Mouse (Mus musculus): ENCODE measurements around the gene Zscan5b. TPM values are rescaled to one million over a fixed set of nuclear protein-coding genes. Genes with fewer than 3 reads are reported as not detected.
A peak's percentile ranks its signal among the peaks of the same experiment; 100 is the strongest.
"Not testable (repeated sequence)": the region's sequence is repeated elsewhere in the genome, so short reads cannot be mapped to it uniquely, and the experiment has no call there.

Gene Zscan5b
- not detected for total RNA-seq (2021)
- long read RNA-seq, experiment 1 = 0 reads
- long read RNA-seq, experiment 2 = 0 reads

DNA sequence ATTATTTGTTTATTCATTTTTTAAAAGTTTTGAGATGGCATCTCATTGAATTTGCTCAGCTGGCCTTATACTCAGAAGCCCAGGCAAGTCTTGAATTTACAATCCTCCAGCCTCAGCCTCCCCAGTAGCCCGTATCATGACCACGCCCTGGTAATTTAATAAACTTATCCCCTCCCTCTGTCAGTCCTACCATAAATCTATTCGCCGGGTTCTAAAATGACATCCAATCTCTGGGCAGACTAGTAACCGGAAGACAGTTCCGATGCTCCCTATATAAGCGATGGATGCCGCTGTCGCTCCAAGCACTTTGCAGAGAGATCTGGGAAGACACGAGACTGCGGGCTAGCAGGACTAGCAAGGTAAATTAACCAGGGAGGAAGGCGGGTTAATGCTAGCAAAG is at the start of gene Zscan5b:
Zscan5b (plus strand) TSS at position 301 of the 400 bp plus-strand sequence.
- DNase-seq (ENCODE audit: low spot score in 2 of 2) = no peak

DNA sequence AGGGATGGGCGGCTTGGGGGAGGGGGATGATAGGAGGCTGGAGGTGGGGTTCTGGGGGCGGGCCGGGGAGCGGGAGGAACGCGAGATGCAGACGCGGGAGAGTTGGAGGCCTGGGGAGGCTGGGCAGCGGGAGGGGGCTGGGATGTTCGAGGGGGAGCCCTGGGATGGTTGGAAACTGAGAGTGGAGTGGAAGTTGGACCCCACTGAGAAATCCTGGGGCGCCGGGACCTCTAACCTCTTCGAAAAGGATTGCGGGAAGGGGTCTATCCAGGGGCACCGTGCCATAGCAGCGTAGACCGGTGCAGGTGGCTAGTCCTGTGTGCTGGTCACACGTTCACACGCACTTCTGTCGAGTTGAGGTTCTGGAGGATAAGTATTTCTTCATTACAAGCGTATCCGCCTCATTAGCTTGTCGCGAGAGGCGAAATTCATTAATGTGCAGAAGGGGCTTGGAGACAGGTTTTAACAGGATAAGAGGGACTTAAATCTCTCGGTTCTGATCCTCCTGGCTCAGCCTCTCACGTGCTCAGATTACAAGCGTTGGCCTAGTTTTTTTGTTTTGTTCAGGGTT is 49.3 kb upstream of the Zscan5b start:
- no peak for DNase-seq (ENCODE audit: low spot score in 2 of 2)

DNA sequence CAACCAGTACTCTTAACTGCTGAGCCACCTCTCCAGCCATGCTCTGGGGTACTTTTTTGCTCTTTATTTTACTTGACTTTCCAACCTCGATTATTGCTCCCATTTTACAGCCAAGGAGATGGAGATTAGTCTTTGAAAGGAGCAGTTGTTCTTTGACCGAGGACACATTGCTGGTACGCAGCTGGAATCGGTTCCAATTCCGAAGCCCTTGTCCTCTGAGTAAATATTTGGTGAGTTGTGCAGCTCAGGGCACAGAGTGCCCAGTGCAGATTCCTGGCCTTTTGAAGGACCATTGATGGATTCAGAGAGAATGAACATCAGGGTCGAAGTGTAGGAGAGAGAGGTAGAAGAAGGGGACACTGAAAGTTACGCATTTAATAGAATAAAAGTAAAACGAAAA is 48.2 kb upstream of the Zscan5b start:
- DNase-seq (ENCODE audit: low spot score in 2 of 2) = no peak

DNA sequence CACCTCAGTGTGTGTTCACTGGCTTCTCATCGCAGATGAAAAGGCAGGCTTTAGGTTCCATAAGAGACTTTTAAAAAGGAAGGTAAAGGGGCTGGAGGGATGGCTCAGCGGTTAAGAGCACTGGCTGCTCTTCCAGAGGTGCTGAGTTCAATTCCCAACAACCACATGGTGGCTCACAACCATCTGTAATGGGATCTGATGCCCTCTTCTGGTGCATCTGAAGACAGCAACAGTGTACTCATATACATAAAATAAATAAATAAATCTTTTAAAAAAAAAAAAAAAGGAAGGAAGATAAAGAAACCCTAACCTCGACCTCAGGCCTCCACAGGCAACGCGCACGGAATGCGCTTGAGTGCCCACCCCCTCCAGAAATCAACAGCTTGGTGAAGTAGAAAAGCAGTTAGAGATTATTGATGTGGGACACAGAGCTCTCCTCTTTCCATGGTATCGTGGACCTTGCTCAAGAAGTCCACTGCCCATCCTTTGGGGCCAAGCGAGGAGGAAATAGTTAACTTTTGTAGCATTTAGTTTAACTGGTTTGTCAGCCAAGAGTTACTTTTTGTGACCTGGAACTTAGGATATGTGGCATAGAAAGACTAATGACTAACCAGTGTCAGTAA is 47.6 kb upstream of the Zscan5b start:
- not testable (repeated sequence) for DNase-seq (ENCODE audit: low spot score in 2 of 2)

DNA sequence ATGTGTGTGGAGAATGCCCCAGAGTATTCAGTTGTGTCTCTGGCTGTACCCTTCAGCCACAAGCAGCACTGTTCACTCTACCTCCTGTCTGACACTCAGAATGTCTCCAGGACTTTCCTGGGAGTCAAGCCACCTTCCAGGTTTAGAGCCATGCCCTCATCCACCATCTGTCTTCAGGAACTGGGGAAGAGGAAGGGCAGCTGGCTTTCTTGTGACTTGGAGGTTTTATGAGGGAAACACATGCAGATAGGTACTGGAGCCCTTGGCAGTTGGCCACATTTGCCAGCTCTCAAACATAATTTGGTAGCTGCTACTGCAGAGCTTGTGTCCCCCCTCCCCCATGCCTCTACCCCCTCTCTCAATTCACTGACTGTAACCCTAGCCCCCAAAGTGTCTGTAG is 43.1 kb upstream of the Zscan5b start:
- DNase-seq (ENCODE audit: low spot score in 2 of 2) = no peak

DNA sequence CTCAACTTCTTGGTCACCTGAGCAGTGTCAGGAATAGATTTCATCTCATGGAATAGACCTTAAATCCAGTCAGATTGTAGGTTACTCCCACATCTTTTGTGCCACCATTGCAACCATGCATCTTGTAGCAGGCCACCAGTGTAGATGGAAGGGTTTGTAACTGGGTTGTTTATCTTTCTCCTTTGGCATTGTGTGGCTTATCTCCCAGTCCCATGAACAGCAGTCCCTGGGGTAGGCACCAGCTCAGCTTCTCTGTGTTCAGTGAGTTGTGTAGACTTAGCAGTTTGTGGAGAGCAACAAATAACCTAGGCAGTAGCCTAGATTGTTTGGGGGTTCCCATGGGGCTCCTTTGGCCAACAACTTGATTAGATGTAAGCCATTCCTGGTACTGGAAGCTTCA is 39.2 kb upstream of the Zscan5b start:
- no peak for DNase-seq (ENCODE audit: low spot score in 2 of 2)

DNA sequence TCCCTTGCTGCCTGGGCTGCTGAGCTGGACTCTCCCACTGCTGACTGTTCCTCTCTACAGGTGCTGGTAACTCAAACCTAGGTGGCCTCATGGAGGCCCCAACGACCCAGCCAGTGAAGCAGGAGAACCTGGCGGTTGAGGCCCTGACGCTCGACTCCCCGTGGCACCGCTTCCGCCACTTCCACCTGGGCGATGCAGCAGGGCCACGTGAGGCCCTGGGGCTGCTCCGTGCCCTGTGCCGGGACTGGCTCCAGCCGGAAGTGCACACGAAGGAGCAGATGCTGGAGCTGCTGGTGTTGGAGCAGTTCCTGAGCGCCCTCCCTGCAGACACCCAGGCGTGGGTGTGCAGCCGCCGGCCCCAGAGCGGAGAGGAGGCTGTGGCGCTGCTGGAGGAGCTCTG is 38.3 kb upstream of the Zscan5b start:
- DNase-seq (ENCODE audit: low spot score in 2 of 2) = no peak

DNA sequence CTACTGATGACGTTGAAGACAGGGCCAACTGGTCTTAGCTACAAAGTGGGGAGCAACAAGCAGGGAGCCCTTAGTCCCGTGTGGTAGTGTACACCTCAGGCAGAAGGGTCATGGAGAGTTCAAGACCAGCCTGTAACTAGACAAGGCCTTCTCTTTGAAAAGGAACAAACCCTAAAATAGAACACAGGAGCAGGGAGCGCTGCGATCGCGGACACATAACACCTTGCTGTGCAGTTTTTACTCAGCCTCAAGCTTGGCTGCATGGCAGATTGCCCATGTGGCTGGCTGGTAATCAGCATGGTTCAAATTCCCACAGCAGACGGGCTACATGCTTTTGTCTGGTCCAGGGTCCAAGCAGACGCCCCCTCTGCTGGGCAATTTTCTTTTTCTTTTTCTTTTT is 37.6 kb upstream of the Zscan5b start:
- DNase-seq (ENCODE audit: low spot score in 2 of 2) = peak in 1 of 2 experiments; percentile 21

DNA sequence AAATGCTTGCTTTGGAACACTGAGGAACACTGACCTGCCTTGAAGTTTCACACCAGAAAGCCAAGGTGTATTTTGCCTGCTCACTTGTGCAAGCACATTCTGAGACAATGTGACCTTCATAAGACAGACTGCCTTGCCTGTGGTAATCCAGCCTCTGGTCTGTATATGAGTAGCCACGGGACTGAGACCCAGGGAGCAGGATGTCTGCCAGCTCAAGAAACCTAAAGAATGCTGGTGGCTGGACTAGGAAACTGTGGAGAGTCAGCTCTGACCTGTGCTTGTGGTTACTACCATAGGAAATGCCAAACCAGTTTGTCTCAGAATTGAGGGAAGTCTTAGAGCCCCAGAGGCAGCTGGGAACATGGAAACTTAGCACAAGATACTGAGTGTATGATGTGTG is 36.7 kb upstream of the Zscan5b start:
- DNase-seq (ENCODE audit: low spot score in 2 of 2) = no peak

DNA sequence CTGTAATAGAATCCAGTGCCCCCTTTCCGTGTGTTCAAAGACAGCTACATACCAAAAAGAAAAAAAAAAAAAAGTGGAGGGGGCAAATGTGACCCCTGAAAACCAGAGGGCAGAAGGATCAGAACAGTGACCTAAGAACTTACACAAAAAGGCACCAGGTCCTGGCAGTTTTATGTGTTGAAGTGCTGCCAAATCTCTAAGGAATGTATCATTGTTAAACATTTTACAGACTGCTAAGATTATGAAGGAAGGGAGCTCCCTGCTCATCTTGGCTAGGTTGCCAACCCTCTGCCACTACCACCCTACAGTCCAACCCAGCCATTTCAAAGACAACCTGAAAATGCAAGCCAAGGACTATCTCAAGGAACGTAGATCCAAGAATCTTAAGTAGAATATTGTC is 35.9 kb upstream of the Zscan5b start:
- DNase-seq (ENCODE audit: low spot score in 2 of 2) = no peak

DNA sequence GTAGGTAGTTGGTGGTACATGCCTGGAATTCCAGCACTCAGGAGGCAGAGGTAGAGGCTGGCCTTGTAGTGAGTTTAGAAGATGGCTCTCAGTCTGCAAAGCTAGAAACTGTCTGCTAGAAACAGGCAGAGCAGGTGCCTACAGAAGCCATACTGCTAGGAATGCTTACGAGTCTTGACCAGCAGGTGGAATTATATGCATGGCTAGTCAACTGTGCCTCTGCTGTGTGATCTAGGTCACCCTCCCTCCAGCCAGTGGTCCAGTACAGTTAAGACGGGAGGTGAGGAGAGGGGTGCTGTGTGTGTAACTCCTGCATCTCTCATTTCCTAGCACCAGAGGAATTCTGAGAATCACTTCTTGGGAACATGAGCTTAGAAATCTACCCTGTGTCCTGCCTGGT is 35.3 kb upstream of the Zscan5b start:
- DNase-seq (ENCODE audit: low spot score in 2 of 2) = no peak

DNA sequence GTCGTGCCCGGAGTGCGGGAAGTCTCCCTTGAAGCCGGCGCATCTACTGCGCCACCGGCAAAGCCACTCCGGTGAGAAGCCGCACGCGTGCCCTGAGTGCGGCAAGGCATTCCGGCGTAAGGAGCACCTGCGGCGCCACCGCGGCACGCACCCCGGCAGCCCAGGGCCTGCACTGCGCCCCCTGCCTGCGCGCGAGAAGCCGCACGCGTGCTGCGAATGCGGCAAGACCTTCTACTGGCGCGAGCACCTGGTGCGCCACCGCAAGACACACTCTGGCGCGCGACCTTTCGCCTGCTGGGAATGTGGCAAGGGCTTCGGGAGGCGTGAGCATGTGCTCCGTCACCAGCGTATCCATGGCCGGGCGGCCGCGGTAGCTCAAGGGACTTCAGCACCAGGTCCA is 32.5 kb upstream of the Zscan5b start:
- DNase-seq (ENCODE audit: low spot score in 2 of 2) = no peak

DNA sequence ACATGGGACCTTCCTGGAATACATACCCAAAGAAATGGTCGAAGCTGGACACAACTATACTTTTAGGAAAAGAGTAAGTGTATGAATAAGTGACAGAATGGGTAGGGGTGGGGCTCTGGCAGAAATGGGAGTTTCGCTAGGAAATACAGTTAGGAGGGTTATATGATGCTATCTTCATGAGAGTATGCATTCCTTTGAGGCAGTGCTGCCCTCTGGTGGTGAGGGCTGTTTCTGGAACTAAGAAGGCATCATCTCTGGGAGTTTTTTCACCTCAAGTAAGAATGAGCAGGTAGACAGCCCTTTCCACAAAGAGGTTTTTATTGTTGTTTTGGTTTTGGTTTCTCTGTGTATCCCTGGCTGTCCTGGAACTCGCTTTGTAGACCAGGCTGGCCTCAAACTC is 30.7 kb upstream of the Zscan5b start:
- peak; percentile 52 to 76 for DNase-seq (ENCODE audit: low spot score in 2 of 2)

DNA sequence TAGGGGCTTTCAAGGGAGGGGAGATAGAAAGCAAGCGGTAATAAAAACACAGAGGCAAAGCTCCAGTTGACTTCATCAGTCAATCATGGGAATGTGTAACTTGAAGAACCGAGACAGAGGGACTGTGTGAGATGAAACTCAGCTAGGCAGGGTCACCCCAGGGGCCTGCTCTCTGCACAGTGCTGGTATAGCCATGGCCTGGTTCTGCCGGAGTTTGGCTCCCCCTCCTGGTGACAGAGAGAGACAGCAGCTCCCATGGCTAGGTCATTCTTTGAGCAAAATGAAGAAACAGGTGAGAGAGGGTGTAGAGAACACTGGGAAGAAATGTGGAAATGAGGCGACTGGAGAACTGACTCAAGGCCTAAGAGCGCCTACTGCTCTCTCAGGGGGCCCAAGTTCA is 27.9 kb upstream of the Zscan5b start:
- peak in 1 of 2 experiments; percentile 58 for DNase-seq (ENCODE audit: low spot score in 2 of 2)

DNA sequence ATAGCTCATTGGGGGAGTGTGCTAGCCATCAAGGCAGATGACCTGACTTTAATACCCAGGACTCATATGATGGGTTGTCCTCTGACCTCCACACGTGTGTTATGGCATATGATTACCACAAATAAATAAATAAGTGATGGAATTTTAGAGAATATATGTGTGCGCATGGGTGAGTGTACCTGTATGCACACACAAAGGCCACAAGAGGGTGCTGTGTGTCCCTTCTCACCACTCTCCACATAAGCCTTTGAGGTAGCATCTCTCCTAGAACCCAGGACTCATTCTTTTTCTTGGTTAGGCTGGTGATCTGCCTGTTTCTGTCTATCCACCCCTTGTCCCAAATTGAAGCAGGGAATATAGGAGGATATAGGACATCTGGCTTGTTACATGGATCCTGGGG is 26.3 kb upstream of the Zscan5b start:
- DNase-seq (ENCODE audit: low spot score in 2 of 2) = no peak

DNA sequence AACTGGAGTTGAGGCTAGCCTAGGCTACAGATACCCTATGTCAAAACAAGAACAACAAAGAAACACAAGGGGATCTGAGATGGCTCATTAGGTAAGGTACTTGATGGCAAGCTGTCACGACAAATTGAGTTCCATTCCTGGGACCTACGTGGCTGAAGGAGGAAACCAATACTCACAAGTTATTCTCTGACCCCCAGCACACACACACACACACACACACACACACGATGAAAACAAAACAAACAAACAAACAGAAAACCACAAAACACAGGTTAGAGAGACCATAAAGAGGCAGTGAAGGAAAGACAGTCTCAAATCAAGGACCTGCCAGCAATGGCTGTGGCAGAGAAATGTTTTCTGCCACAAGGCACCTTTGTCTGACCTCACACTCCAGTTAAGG is 25.3 kb upstream of the Zscan5b start, which contains the start of gene Galp:
Galp (plus strand) TSS at position 301 of the 400 bp plus-strand sequence.
- no peak for DNase-seq (ENCODE audit: low spot score in 2 of 2)

DNA sequence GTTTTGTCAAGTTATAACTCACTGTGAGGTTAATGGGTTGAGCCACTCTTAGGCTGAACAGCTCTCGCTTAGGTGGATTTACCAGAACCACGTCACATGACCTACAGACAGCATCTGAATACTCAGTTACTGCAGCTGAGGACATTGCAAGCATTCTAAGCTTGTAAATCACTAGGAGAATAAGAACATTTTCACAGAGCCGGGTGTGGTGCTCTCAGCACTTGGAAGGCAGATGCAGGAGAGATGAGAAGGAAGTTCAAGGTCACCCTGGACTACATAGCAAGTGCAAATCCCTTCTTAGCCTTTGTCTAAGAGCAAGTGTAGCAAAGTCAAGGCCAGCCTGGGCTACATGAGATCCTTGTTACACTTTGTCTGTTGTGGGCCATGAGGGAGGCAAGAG is 17.9 kb upstream of the Zscan5b start:
- no peak for DNase-seq (ENCODE audit: low spot score in 2 of 2)

DNA sequence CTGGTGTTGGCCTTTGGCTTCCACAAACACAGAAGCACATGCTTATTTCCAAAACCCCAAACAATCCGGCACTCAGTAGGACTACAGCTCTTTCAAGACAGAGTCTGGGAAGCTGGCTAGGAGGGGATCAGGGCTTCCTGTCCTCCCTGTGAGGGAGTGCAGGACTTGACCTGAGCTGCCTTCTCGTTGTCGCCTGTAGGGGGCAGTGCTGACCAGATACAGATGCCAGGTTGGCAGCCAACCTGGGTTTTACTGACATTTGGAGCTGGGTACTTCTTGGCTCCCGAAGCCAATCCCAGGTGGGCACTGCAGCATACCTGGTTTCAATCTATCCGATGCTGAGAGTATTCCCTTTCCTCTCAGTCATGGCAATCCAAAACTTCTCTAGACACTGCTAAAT is 8.9 kb upstream of the Zscan5b start:
- DNase-seq (ENCODE audit: low spot score in 2 of 2) = no peak

DNA sequence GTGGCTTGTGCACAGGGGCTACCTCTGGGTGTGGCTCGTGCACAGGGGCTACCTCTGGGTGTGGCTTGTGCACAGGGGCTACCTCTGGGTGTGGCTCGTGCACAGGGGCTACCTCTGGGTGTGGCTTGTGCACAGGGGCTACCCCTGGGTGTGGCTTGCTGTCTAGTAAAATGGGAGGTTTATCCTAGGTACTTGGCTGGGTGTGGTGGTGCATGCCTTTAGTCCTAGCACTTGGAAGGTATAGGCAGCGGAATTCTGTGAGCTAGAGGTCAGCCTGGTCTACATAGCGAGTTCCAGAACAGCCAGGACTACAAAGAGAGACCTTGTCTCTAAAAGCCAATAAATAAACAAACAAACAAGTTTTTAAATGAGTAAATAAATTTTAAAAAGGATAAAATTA is 7.4 kb upstream of the Zscan5b start:
- DNase-seq (ENCODE audit: low spot score in 2 of 2) = not testable (repeated sequence)

DNA sequence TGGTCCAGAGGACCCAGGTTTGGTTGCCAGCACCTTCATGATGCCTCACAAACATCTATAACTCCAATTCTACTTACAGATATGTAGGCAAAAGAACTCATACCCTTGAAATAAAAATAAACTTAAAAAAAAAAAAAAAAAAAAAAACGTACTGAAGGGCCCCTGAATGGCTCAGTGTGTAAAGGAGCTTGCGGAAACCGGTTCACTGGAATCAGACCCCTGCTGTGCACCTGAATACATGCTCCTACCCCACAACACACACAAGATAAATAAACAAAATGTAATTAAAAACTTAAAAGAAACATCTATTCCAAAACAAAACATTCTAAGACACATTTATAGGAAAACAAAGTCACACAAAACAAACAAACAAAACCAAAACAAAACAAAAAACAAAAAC is 1.9 kb upstream of the Zscan5b start:
- DNase-seq (ENCODE audit: low spot score in 2 of 2) = no peak

DNA sequence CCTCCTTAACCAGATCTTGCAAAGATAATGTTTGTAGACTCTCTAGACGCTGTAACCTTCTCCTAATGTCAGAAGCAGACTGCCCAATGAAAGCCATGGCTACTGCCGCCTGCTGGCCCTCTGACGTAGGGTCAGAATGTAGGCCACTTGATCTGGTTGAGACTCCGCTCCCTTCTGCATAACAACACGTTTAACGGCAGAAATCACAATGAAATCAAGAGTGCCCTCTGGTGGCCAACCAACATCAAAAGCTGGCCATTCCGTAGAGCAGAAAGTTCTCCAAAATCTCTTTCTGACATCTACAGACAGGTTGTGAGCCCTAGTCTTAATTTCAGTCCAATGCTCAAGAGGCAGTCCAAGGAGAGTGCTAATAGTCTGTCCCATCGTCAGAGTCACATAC is 6.4 kb downstream of the Zscan5b start:
- not testable (repeated sequence) for DNase-seq (ENCODE audit: low spot score in 2 of 2)

DNA sequence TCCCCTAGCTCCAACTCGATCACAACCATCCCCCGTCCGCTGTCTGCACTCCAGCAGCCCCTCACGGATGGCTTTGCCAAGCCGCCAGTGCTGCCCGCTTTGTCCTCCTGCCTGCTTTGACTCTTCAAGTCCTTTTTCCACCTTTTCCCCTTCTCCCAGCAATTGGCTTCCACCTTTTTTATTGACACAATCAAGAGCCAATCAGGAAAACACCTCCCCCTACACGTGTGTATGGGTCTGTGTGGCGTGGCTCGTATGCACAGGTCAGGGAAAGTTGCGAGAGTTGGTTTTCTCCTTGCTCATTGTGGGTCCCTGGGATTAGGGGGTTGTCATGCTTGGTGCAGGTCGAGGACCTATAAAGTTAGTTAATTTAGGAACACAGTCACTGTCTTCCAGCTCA is 17.7 kb downstream of the Zscan5b start:
- no peak for DNase-seq (ENCODE audit: low spot score in 2 of 2)

DNA sequence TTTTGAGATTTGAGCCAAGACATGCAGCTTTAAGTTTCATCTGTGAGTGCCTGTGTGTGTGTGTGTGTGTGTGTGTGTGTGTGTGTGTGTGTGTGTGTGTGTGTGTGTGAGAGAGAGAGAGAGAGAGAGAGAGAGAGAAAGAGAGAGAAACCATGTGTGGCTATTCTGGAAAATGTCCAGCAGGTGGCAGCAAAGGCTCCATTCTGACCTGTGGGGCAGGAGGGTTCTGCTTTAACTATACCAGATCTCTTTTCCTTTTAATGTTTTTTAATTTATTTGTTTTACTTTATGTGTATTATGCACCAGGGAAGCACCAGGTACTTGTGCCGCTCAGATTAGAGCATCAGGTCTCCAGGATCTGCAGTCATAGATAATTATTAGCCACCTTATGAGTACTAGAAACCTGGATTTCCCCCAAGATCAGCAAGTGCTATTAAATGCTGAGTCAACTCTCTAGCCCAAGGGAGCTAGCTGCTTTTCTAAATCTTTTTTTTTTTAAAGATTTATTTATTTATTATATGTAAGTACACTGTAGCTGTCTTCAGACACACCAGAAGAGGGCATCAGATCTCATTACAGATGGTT is 18.9 kb downstream of the Zscan5b start:
- DNase-seq (ENCODE audit: low spot score in 2 of 2) = peak; percentile 26 to 37

All from gastrocnemius, postnatal 4 days (tissue).